Mouse (Mus musculus) layer of hippocampus, postnatal 10 days (tissue): ENCODE results near the gene Btn2a2. TPM values are rescaled to one million over a fixed set of nuclear protein-coding genes. Genes with fewer than 3 reads are reported as not detected.

Source experiments
- DNase-seq, 2 experiments: peaks; one replicate each; pipeline ENCODE4 v3.0.0; 2021; ENCODE audit warnings: low spot score in 2 of 2
- long read RNA-seq: library from polyadenylated mRNA; stranded (forward); transcript quantifications from one replicate; pipeline ENCODE4 v2.0.0, GENCODE M21; 2023
- total RNA-seq, 2 experiments: library from RNA; stranded (reverse); gene quantifications; 2 replicates each; pipeline ENCODE4 v1.2.3; 2021

The Btn2a2 gene
- under 1 TPM; 0.53 to 0.58 TPM for total RNA-seq
- long read RNA-seq, partial matches to known transcripts = 0 of 1 reads
- long read RNA-seq, other reads (novel, unspliced or antisense) = 1 of 1 reads

- DNase-seq = peak; percentile 58 to 67
These were observed at the start of gene Btn2a2 for GRCm38 (mm10) chr13:23488400-23489322. Gene Btn2a2, minus strand, starts transcription at chr13:23488857.

GRCm38 (mm10) chr13:23538249-23538648, 49.6 kb upstream of the Btn2a2 start:
- no peak for DNase-seq

GRCm38 (mm10) chr13:23537006-23537710, 48.5 kb upstream of the Btn2a2 start:
- DNase-seq = no peak

- no peak for DNase-seq
These were observed 47.6 kb upstream of the Btn2a2 start for GRCm38 (mm10) chr13:23536076-23536822.

GRCm38 (mm10) chr13:23535137-23536075, 46.7 kb upstream of the Btn2a2 start, which contains the start of gene Hist1h3g:
Gene Hist1h3g, plus strand, starts transcription at chr13:23535422.
- DNase-seq = peak; percentile 92 to 94

GRCm38 (mm10) chr13:23534368-23535131, 45.9 kb upstream of the Btn2a2 start:
- no peak for DNase-seq

GRCm38 (mm10) chr13:23533560-23534367, 45.1 kb upstream of the Btn2a2 start, which contains the start of gene Hist1h2af:
Gene Hist1h2af, plus strand, starts transcription at chr13:23533906.
- peak; percentile 57 to 67 for DNase-seq

- DNase-seq = no peak
These were observed 43.8 kb upstream of the Btn2a2 start for GRCm38 (mm10) chr13:23532262-23533075.

- DNase-seq = peak; percentile 95 to 96
These were observed 42.5 kb upstream of the Btn2a2 start, which contains the start of gene Hist1h4h for GRCm38 (mm10) chr13:23530901-23531875. Gene Hist1h4h, plus strand, starts transcription at chr13:23531050.

- peak; percentile 71 to 76 for DNase-seq
These were observed 41.7 kb upstream of the Btn2a2 start for GRCm38 (mm10) chr13:23530181-23530900.

GRCm38 (mm10) chr13:23529480-23530165, 41.0 kb upstream of the Btn2a2 start:
- DNase-seq = no peak

GRCm38 (mm10) chr13:23529005-23529404, 40.3 kb upstream of the Btn2a2 start:
- DNase-seq = no peak

GRCm38 (mm10) chr13:23526312-23526711, 37.7 kb upstream of the Btn2a2 start:
- DNase-seq = peak; percentile 96

GRCm38 (mm10) chr13:23525901-23526300, 37.2 kb upstream of the Btn2a2 start:
- no peak for DNase-seq

GRCm38 (mm10) chr13:23524654-23525053, 36.0 kb upstream of the Btn2a2 start:
- DNase-seq = peak; percentile 86 to 87
